Mouse (Mus musculus) stomach, embryonic 16.5 days (tissue): ENCODE results near the gene Pcca. TPM values are rescaled to one million over a fixed set of nuclear protein-coding genes. Genes with fewer than 3 reads are reported as not detected.

ENCODE experiments used
- ATAC-seq: fragments of 200-750 bp; cut with Nextera tagmentation; 2 replicates; pipeline ENCODE4 v1.8.0; 2017; ENCODE audit warnings: moderate number of reproducible peaks, moderate TSS enrichment; ENCODE audit not compliant: insufficient read depth, low FRiP score
- H3K27ac ChIP-seq: fragments of 300-500 bp; sonication (generic); 2 replicates; pipeline ENCODE4 v1.5.1; 2014; ENCODE audit warnings: low read length
- H3K27me3 ChIP-seq: fragments of 300-500 bp; sonication (generic); 2 replicates; pipeline ENCODE4 v1.6.1; 2014; ENCODE audit warnings: low read length, control low read depth, mixed read lengths; ENCODE audit not compliant: control insufficient read depth, insufficient read depth
- H3K36me3 ChIP-seq: fragments of 300-500 bp; sonication (generic); 2 replicates; pipeline ENCODE4 v1.6.1; 2014; ENCODE audit warnings: low read length; ENCODE audit not compliant: control insufficient read depth, insufficient read depth
- H3K4me1 ChIP-seq: fragments of 300-500 bp; sonication (generic); 2 replicates; pipeline ENCODE4 v1.6.1; 2014; ENCODE audit warnings: low read length, control low read depth, mixed read lengths; ENCODE audit not compliant: control insufficient read depth, insufficient read depth
- H3K4me2 ChIP-seq: fragments of 300-500 bp; sonication (generic); 2 replicates; pipeline ENCODE4 v1.6.1; 2014; ENCODE audit warnings: low read depth, low read length, mixed read lengths
- H3K4me3 ChIP-seq: fragments of 300-500 bp; sonication (generic); replicated peaks from 2 replicates; pipeline ENCODE4 v1.5.1; 2014; ENCODE audit warnings: mild to moderate bottlenecking, low read length
- H3K9ac ChIP-seq: fragments of 300-500 bp; sonication (generic); 2 replicates; pipeline ENCODE4 v1.6.1; 2014; ENCODE audit warnings: low read length
- H3K9me3 ChIP-seq: fragments of 300-500 bp; sonication (generic); replicated peaks from 2 replicates; pipeline ENCODE4 v1.6.1; 2016; ENCODE audit warnings: low read length, control low read depth; ENCODE audit not compliant: control insufficient read depth
- WGBS: fragments of 180-500 bp; shearing (Covaris S2); extraction: QIAGEN DNeasy Blood & Tissue Kit; methylation state at CpG from one replicate; pipeline ENCODE4 v1.1.7; 2014; 5-methylcytosine and 5-hydroxymethylcytosine counted together
- polyA plus RNA-seq: library from polyadenylated mRNA; unstranded; fragments of >200 nt; fragmentation: Nextera tagmentation; extraction: Ambion mirVana; gene quantifications from 2 replicates; pipeline ENCODE4 v1.2.1, GENCODE M21; 2015

Gene Pcca
- polyA plus RNA-seq, 1 experiment from 2014 or later: 19.7 TPM

DNA sequence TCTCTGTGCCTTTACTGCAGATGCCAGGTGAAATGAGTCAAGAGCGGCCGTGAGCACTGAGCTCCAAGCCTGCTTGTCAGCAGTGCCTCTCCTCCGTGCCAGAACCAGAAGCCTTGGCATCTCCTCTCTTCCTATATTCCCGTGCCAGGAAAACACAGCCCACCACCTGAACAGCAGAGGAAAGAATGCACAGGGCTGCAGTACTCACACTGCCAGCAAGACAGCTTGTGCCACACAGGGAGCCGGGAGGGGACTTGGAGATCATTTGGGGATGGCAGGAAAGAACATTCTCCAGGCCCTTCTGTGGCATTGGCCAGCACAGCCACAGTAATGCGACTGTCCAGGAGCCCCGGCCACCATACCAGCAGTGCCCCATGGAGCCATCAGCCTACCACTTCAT, 351.8 kb downstream of the Pcca start:
- no peak overlapping the region for H3K27ac ChIP-seq
- no peak overlapping the region for H3K9ac ChIP-seq
- no peak overlapping the region for H3K4me2 ChIP-seq
- 86% methylated on average over 7 of the region's 7 CpGs for WGBS
- no peaks in the 10 kb centered on the region for H3K4me1 ChIP-seq
- H3K36me3 ChIP-seq: no peaks in the 10 kb centered on the region
- no peak overlapping the region for H3K4me3 ChIP-seq
- H3K9me3 ChIP-seq: no peaks in the 10 kb centered on the region
- ATAC-seq: no peak
- no peaks in the 10 kb centered on the region for H3K27me3 ChIP-seq

DNA sequence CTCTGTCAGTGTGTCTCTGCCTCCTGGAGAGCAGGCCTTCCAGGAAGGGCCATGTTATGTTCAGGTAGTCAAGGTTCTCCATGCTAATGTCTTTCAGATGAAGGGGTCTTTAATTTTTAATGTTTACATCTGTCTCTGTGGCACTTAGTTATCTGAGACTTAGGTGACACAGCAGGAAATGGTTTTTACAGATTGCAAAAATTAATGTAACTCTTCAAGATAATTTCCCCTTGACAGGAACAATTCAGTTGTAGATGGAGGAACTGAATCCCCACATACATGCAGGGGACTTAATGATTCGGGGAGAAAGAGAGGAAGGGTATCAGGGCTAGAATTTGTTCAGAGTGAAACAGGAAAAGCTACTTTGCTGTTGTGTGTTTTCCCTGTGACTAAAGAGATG, 353.2 kb downstream of the Pcca start:
- Histone ChIP-seq H3K36me3 (no peaks in the 10 kb centered on the region), H3K4me3 (no peak overlapping the region), H3K4me1 (no peaks in the 10 kb centered on the region), H3K27me3 (no peaks in the 10 kb centered on the region), H3K9me3 (no peaks in the 10 kb centered on the region), H3K4me2 (no peak overlapping the region), H3K9ac (no peak overlapping the region), H3K27ac (no peak overlapping the region)
- ATAC-seq: no peak
- 87% methylated on average over 1 of the region's 1 CpGs for WGBS

GRCm38 (mm10) chr14:122887702-122888479, 353.8 kb downstream of the Pcca start:
- ATAC-seq: no peak
- H3K4me2 ChIP-seq: no peak overlapping the region
- H3K4me1 ChIP-seq: no peaks in the 10 kb centered on the region
- 90% methylated on average over 3 of the region's 3 CpGs for WGBS
- H3K4me3 ChIP-seq: no peak overlapping the region
- no peak overlapping the region for H3K27ac ChIP-seq
- H3K9me3 ChIP-seq: no peaks in the 10 kb centered on the region
- H3K9ac ChIP-seq: no peak overlapping the region
- no peaks in the 10 kb centered on the region for H3K27me3 ChIP-seq
- no peaks in the 10 kb centered on the region for H3K36me3 ChIP-seq

DNA sequence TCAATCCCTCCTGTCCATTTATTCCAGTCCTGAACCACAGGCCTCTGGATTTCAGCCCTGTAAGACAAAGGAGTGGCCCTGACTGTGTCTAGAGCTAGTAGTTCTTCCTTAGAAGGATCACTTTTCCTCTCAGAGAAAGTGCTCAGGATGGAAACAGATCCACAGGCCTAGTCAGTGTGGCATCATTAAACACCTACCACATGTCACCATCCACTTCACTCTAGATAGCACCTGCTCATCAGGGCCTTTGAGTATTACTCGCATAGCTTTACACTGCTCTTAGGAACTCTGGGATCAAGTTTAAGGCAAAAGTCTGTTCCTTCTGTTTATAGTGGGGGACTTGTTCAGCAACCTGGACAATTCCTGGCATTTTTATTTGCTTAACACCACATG, 354.4 kb downstream of the Pcca start:
- Histone ChIP-seq H3K27me3 (no peaks in the 10 kb centered on the region), H3K27ac (no peak overlapping the region), H3K4me3 (no peak overlapping the region), H3K9me3 (no peaks in the 10 kb centered on the region), H3K4me2 (no peak overlapping the region), H3K4me1 (no peaks in the 10 kb centered on the region), H3K9ac (no peak overlapping the region), H3K36me3 (no peaks in the 10 kb centered on the region)
- 88% methylated on average over 1 of the region's 1 CpGs for WGBS
- no peak for ATAC-seq

GRCm38 (mm10) chr14:122891470-122891968, 357.4 kb downstream of the Pcca start:
- Histone ChIP-seq H3K4me2 (no peak overlapping the region), H3K36me3 (no peaks in the 10 kb centered on the region), H3K4me3 (no peak overlapping the region), H3K9ac (no peak overlapping the region), H3K4me1 (no peaks in the 10 kb centered on the region), H3K9me3 (no peaks in the 10 kb centered on the region), H3K27me3 (no peaks in the 10 kb centered on the region), H3K27ac (no peak overlapping the region)
- no peak for ATAC-seq
- 87% methylated on average over 12 of the region's 12 CpGs for WGBS

GRCm38 (mm10) chr14:122896106-122896505, 362.0 kb downstream of the Pcca start:
- H3K9me3 ChIP-seq: no peaks in the 10 kb centered on the region
- H3K4me2 ChIP-seq: no peak overlapping the region
- ATAC-seq: no peak
- H3K27me3 ChIP-seq: no peaks in the 10 kb centered on the region
- no peak overlapping the region for H3K4me3 ChIP-seq
- no peak overlapping the region for H3K9ac ChIP-seq
- H3K27ac ChIP-seq: no peak overlapping the region
- 97% methylated on average over 1 of the region's 1 CpGs for WGBS
- H3K4me1 ChIP-seq: peaks cover 6% of the 10 kb centered on the region
- H3K36me3 ChIP-seq: no peaks in the 10 kb centered on the region

GRCm38 (mm10) chr14:122898550-122898949, 364.4 kb downstream of the Pcca start:
- Histone ChIP-seq H3K4me1 (peaks cover 15% of the 10 kb centered on the region), H3K27ac (no peak overlapping the region), H3K36me3 (no peaks in the 10 kb centered on the region), H3K4me3 (no peak overlapping the region), H3K9me3 (no peaks in the 10 kb centered on the region), H3K9ac (no peak overlapping the region), H3K4me2 (no peak overlapping the region), H3K27me3 (no peaks in the 10 kb centered on the region)
- ATAC-seq: no peak

- no peaks in the 10 kb centered on the region for H3K36me3 ChIP-seq
- H3K4me2 ChIP-seq: no peak overlapping the region
- no peak overlapping the region for H3K9ac ChIP-seq
- H3K27ac ChIP-seq: no peak overlapping the region
- no peaks in the 10 kb centered on the region for H3K27me3 ChIP-seq
- ATAC-seq: peak; percentile 19; the same call in 1 of the 2 replicates
- H3K4me1 ChIP-seq: peaks cover 15% of the 10 kb centered on the region
- no peaks in the 10 kb centered on the region for H3K9me3 ChIP-seq
- H3K4me3 ChIP-seq: no peak overlapping the region
These were observed 366.6 kb downstream of the Pcca start for GRCm38 (mm10) chr14:122900679-122901078.

DNA sequence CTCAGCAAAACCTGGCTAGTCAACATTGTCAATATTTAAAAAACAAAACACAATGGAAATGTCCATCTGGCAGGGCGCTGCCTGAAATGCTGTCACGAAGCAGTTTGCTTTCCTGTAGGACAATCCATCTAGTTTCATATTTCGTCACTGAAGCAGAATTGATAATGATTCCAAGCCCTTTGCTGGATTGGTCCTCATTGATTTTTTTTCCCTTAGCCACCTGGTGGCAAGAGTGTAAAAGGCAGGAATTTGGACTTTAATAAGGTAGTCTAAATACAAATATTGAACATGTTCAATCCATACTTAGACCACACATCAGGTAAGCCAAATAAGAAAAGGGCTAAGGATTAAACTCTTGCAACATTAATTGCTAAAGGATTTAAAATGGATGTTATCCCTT, 367.1 kb downstream of the Pcca start:
- Histone ChIP-seq H3K27ac (no peak overlapping the region), H3K4me2 (no peak overlapping the region), H3K4me3 (no peak overlapping the region), H3K4me1 (peaks cover 15% of the 10 kb centered on the region), H3K9me3 (no peaks in the 10 kb centered on the region), H3K9ac (no peak overlapping the region), H3K36me3 (no peaks in the 10 kb centered on the region), H3K27me3 (no peaks in the 10 kb centered on the region)
- no peak for ATAC-seq
- WGBS: 60% methylated on average over 3 of the region's 3 CpGs
